Mouse (Mus musculus) midbrain, embryonic 13.5 days (tissue): Measurements from ENCODE around the gene Ralgps1. TPM values are rescaled to one million over a fixed set of nuclear protein-coding genes. Genes with fewer than 3 reads are reported as not detected.
A peak's percentile ranks its signal among the peaks of the same experiment; 100 is the strongest.

ENCODE experiments used
- ATAC-seq: fragments of 200-750 bp; cut with Nextera tagmentation; 2 replicates; pipeline ENCODE4 v1.8.0; 2017; ENCODE audit warnings: mild to moderate bottlenecking, moderate TSS enrichment, moderate library complexity
- H3K27ac ChIP-seq: fragments of 300-500 bp; sonication (generic); 2 replicates; pipeline ENCODE4 v1.5.1; 2015; ENCODE audit warnings: inconsistent platforms, mild to moderate bottlenecking, moderate library complexity
- H3K27me3 ChIP-seq: fragments of 300-500 bp; sonication (generic); 2 replicates; pipeline ENCODE4 v1.6.1; 2015; ENCODE audit warnings: mild to moderate bottlenecking, inconsistent platforms
- H3K36me3 ChIP-seq: fragments of 300-500 bp; sonication (generic); 2 replicates; pipeline ENCODE4 v1.6.1; 2015; ENCODE audit warnings: mild to moderate bottlenecking, inconsistent platforms
- H3K4me1 ChIP-seq: fragments of 300-500 bp; sonication (generic); replicated peaks from 2 replicates; pipeline ENCODE4 v1.6.1; 2015; ENCODE audit warnings: inconsistent platforms
- H3K4me2 ChIP-seq: fragments of 300-500 bp; sonication (generic); replicated peaks from 2 replicates; pipeline ENCODE4 v1.6.1; 2015; ENCODE audit warnings: moderate library complexity, mild to moderate bottlenecking, inconsistent platforms
- H3K4me3 ChIP-seq: fragments of 300-500 bp; sonication (generic); replicated peaks from 2 replicates; pipeline ENCODE4 v1.5.1; 2015; ENCODE audit warnings: mild to moderate bottlenecking, inconsistent platforms
- H3K9ac ChIP-seq: fragments of 300-500 bp; sonication (generic); replicated peaks from 2 replicates; pipeline ENCODE4 v1.6.1; 2015; ENCODE audit warnings: mild to moderate bottlenecking, inconsistent platforms
- H3K9me3 ChIP-seq: fragments of 300-500 bp; sonication (generic); 2 replicates; pipeline ENCODE4 v1.6.1; 2016; ENCODE audit warnings: mild to moderate bottlenecking, inconsistent platforms
- WGBS: fragments of 180-500 bp; shearing (Covaris S2); methylation state at CpG from one replicate; pipeline ENCODE4 v1.1.7; 2015; 5-methylcytosine and 5-hydroxymethylcytosine counted together
- microRNA-seq: library from miRNA; unstranded; fragments of <30 nt; microRNA quantifications from one replicate; pipeline ENCODE4, GENCODE M21; 2016
- polyA plus RNA-seq: library from polyadenylated mRNA; unstranded; fragments of >200 nt; fragmentation: Nextera tagmentation; extraction: Ambion mirVana; gene quantifications from 2 replicates; pipeline ENCODE4 v1.2.1, GENCODE M21; 2015

Gene Ralgps1
- polyA plus RNA-seq, 1 experiment from 2014 or later, result 37.0 TPM

DNA sequence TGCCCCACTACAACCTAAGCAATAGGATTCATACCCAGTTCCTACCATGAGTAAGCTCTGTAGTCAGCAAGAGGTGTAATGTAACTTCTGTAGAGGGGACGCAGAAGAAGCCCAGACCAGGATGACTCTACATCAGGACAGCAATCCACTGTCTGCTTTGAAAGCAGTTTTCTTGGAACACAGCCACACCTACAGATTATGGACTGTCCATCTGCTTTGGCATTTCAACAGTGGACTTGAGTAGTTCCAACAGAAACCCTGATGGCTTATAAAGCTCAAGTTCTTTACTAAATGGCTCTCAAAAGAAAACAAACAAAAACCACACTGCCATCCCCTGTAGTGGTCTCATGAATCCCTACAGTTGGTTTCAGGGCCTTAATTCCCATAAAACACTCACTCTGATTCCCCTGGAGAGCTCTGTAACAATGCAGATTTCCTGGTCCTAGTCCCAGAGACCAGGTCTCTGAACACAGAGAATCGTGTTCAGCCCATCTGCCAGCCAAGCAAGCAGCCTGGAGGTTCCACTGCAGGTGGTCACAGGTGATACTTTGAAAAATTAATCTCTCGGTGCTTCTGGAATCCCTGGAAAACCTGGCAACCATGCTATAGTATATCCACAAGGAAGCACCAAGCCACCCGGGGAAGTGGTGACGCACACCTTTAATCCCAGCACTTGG lies 281.8 kb downstream of the Ralgps1 start:
- Histone ChIP-seq H3K4me3 (no peak overlapping the region), H3K27me3 (no peaks in the 10 kb centered on the region), H3K27ac (no peak overlapping the region), H3K9me3 (no peaks in the 10 kb centered on the region), H3K9ac (no peak overlapping the region), H3K36me3 (no peaks in the 10 kb centered on the region), H3K4me1 (no peaks in the 10 kb centered on the region), H3K4me2 (no peak overlapping the region)
- WGBS, result 88% methylated on average over 5 of the region's 5 CpGs
- no peak for ATAC-seq

DNA sequence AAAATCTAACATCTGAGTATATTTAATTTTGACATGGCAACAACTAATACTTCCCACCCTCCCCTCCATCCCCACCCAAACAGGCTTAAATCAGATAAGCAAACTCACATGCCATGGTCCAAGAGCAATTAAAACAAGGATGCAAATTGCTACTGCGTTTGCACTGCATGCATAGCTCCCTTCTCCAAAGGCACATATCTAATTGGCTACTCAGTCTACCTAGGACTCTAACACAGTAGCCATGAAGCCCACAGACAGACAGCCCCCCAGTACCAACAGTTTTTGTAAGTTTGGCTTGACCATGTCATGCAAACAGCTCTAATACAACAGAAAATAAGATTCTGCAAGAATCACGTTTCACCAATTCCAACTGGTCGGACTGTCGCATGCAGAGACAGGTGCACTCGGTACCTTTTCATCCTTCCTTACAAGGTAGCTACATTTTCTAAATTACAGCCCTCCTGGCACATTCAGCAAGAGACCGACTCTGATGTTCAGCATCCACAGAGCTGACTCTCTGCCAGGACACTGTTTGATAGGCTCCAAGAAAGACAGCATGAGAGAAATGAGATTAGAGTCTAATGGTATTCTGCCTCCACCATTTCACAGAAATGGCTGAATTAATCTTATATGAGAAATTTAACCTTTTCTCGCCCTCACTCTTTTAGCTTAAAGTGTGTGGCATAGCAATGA lies 284.5 kb downstream of the Ralgps1 start:
- no peaks in the 10 kb centered on the region for H3K36me3 ChIP-seq
- no peaks in the 10 kb centered on the region for H3K9me3 ChIP-seq
- peak overlapping the region; percentile 51; the same call in 1 of the 2 replicates for H3K27ac ChIP-seq
- no peak for ATAC-seq
- H3K4me1 ChIP-seq, result no peaks in the 10 kb centered on the region
- no peak overlapping the region for H3K9ac ChIP-seq
- WGBS, result 81% methylated on average over 7 of the region's 7 CpGs
- 0 out of 2 replicates have a peak overlapping the region, but pooled peaks have one; percentile 7 for H3K4me2 ChIP-seq
- no peaks in the 10 kb centered on the region for H3K27me3 ChIP-seq
- no peak overlapping the region for H3K4me3 ChIP-seq

DNA sequence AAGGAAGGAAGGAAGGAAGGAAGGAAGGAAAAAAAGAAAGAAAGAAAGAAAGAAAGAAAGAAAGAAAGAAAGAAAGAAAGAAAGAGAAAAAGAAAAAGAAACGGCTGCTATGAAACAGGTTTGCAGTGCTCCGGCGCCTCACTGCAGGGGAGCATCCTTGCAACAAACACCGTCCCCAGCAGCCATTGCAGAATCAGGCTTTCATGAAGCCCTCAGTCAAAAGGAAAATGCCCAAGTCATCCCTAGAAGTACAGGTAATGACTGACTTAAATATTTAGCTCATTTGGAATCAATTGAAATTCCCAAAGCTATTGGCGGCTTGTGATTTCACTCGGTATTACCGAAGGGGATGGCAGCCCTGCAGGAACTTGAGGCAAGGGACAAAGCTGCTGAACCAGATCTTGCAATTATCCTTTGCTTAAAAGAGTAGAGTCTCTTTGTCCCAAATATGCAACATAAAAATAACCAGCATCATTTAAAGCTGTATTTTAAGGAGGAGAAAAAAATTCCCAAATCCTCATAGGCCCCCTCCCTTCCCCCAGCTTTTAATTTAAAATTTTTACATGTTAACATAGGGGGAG lies 285.2 kb downstream of the Ralgps1 start:
- WGBS, result 35% methylated on average over 7 of the region's 7 CpGs
- H3K9me3 ChIP-seq, result no peaks in the 10 kb centered on the region
- H3K9ac ChIP-seq, result no peak overlapping the region
- H3K27ac ChIP-seq, result peak overlapping the region; percentile 51
- no peaks in the 10 kb centered on the region for H3K27me3 ChIP-seq
- no peak overlapping the region for H3K4me3 ChIP-seq
- no peak for ATAC-seq
- H3K4me1 ChIP-seq, result no peaks in the 10 kb centered on the region
- peak overlapping the region; percentile 25; the same call in 1 of the 2 replicates for H3K4me2 ChIP-seq
- no peaks in the 10 kb centered on the region for H3K36me3 ChIP-seq

DNA sequence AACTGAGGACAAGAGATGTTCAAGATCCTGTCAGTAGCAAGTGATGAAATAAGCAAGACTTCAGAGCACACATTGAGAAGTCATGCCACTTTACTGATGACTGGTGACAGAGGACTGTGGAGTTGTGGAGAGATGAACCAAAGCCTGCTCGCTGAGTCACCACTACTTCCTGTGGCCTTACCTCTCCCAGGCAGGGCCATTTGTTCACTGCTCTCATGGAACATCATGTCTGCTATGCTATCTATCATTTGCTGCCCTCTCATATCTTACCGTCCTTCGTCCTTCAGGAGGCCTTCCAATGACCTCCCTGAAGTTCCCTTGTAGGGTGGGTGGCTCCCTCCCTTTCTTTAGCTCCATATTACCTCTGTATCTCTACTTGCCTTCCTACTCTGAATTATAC lies 287.1 kb downstream of the Ralgps1 start:
- no peak overlapping the region for H3K9ac ChIP-seq
- no peak overlapping the region for H3K27ac ChIP-seq
- no peak overlapping the region for H3K4me3 ChIP-seq
- no peak for ATAC-seq
- H3K9me3 ChIP-seq, result no peaks in the 10 kb centered on the region
- H3K4me1 ChIP-seq, result peaks cover 3% of the 10 kb centered on the region; the same call in 1 of the 2 replicates
- WGBS, result 98% methylated on average over 3 of the region's 3 CpGs
- no peaks in the 10 kb centered on the region for H3K36me3 ChIP-seq
- H3K4me2 ChIP-seq, result no peak overlapping the region
- no peaks in the 10 kb centered on the region for H3K27me3 ChIP-seq

Small RNA genes within 50 kb of the gene (microRNA-seq; reads per million reads assigned to microRNA genes)
- gene Gm25998, result not detected

Other genes with a start within 250 kb of the Ralgps1 start
- 22.9 and 24.2 TPM in 2 replicates for gene Garnl3, start 239.8 kb downstream of the Ralgps1 start, polyA plus RNA-seq
- 14.8 and 15.5 TPM in 2 replicates for gene Angptl2, start 155.4 kb downstream of the Ralgps1 start, polyA plus RNA-seq
- gene Zbtb34, start 59.8 kb upstream of the Ralgps1 start, polyA plus RNA-seq, result 6.9 and 7.3 TPM in 2 replicates
- gene Zbtb43, start 97.1 kb upstream of the Ralgps1 start, polyA plus RNA-seq, result 29.0 and 29.7 TPM in 2 replicates